ENCODE assay signal across 10 mouse cellular contexts in the genomic region with DNA sequence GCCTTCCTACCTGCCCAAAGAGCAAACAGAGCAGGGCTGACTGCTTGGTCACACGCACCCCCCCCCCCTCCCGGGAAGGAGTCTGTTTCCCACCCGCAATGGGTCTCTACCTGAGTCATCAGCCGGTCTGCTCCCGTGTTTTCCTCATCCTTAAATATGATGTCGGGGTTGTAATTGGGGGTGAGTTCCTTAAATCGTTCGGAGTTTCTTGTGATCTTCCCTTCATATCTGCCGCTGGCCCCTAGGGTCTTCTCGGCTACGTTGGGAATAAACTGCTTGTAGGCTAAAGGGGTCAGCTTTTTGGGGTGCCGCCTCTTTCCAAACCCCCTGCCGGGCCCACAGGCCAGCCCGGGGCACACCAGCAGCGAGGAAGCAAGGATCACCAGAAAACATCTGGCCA. TPM values are rescaled to one million over a fixed set of nuclear protein-coding genes. Genes with fewer than 3 reads are reported as not detected.
A peak's percentile ranks its signal among the peaks of the same experiment; 100 is the strongest.
DNase-seq lines count a peak whose midpoint lies in the region; ATAC-seq and TF ChIP-seq lines count a peak whose summit lies in the region.
"Had no signal": no experiment of that assay in that cellular context is flagged by ENCODE, and none has a peak within 500 bp of the region (broad histone marks: within the 10 kb centered on the region; RNA-seq: fewer than 3 reads in every experiment).

No protein-coding gene starts in this region.

- TF ChIP-seq CTCF in lung, embryonic 14.5 days (IDR thresholded peaks at IDR 0.05; ENCODE audit: low read depth): no peak
- TF ChIP-seq CTCF in thymus, adult 2 months (IDR thresholded peaks at IDR 0.05; ENCODE audit: borderline replicate concordance, control insufficient read depth, extremely low read depth, insufficient read depth, low read length, poor library complexity): no peak

- H3K4me1 ChIP-seq in lung, embryonic 14.5 days (ENCODE audit: insufficient read depth): no peaks in the 10 kb centered on the region
- peaks cover 43% of the 10 kb centered on the region for H3K4me1 ChIP-seq in forebrain, embryonic 12.5 days
- H3K4me1 ChIP-seq in intestine, embryonic 15.5 days (replicated peaks): peaks cover 7% of the 10 kb centered on the region; the same call in 1 of the 2 replicates
- peaks cover 45% of the 10 kb centered on the region for H3K4me1 ChIP-seq in neural tube, embryonic 15.5 days
- no peaks in the 10 kb centered on the region for H3K4me1 ChIP-seq in thymus, adult 2 months (replicated peaks; ENCODE audit: control insufficient read depth, insufficient read depth, low read length)

- no peak for DNase-seq in lung, embryonic 14.5 days
- no peak for DNase-seq in lung, postnatal 10 days
- DNase-seq in thymus, adult 2 months: no peak
- DNase-seq in thymus, postnatal 14 days: no peak
- no peak for DNase-seq in left cerebral cortex, postnatal 36 days (ENCODE audit: low spot score in 2 of 2)
- DNase-seq: thymus, adult 18-20 months had no signal

- H3K27ac ChIP-seq in lung, embryonic 14.5 days (ENCODE audit: low read depth): peak overlapping the region; percentile 98
- H3K27ac ChIP-seq in forebrain, embryonic 12.5 days: peak overlapping the region; percentile 47
- peak overlapping the region; percentile 71 for H3K27ac ChIP-seq in intestine, embryonic 15.5 days
- H3K27ac ChIP-seq in neural tube, embryonic 15.5 days (replicated peaks): peak overlapping the region; percentile 80
- no peak overlapping the region for H3K27ac ChIP-seq in thymus, adult 2 months (ENCODE audit: control insufficient read depth, insufficient read depth, low read length)

- H3K36me3 ChIP-seq in lung, embryonic 14.5 days (ENCODE audit: insufficient read depth): no peaks in the 10 kb centered on the region
- no peaks in the 10 kb centered on the region for H3K36me3 ChIP-seq in forebrain, embryonic 12.5 days (replicated peaks)
- no peaks in the 10 kb centered on the region for H3K36me3 ChIP-seq in intestine, embryonic 15.5 days
- H3K36me3 ChIP-seq in neural tube, embryonic 15.5 days: no peaks in the 10 kb centered on the region
- H3K36me3 ChIP-seq in thymus, adult 2 months (ENCODE audit: control insufficient read depth, insufficient read depth, low read length): no peaks in the 10 kb centered on the region

- H3K4me3 ChIP-seq in lung, embryonic 14.5 days (ENCODE audit: low read depth, low read length): peak overlapping the region; percentile 57
- peak overlapping the region; percentile 53 for H3K4me3 ChIP-seq in forebrain, embryonic 12.5 days (replicated peaks)
- peak overlapping the region; percentile 52 for H3K4me3 ChIP-seq in intestine, embryonic 15.5 days (replicated peaks)
- peak overlapping the region; percentile 53 for H3K4me3 ChIP-seq in neural tube, embryonic 15.5 days (replicated peaks)
- H3K4me3 ChIP-seq in thymus, adult 2 months (ENCODE audit: control insufficient read depth, insufficient read depth, low read length): no peak overlapping the region

- intact Hi-C loops in left cerebral cortex, postnatal 36 days (cut with DNase I): loop anchor here (2.0 to 5.0 kb wide), 2 partner anchors 562 to 731 kb away; a partner anchor contains a TSS

- peak overlapping the region; percentile 71 for H3K4me2 ChIP-seq in lung, embryonic 14.5 days
- H3K4me2 ChIP-seq in forebrain, embryonic 12.5 days: peak overlapping the region; percentile 78
- peak overlapping the region; percentile 79 for H3K4me2 ChIP-seq in intestine, embryonic 15.5 days (replicated peaks)
- H3K4me2 ChIP-seq in neural tube, embryonic 15.5 days: peak overlapping the region; percentile 97

- no peaks in the 10 kb centered on the region for H3K9me3 ChIP-seq in lung, embryonic 14.5 days (ENCODE audit: low read depth, low read length)
- no peaks in the 10 kb centered on the region for H3K9me3 ChIP-seq in forebrain, embryonic 12.5 days
- H3K9me3 ChIP-seq in intestine, embryonic 15.5 days: no peaks in the 10 kb centered on the region
- H3K9me3 ChIP-seq in neural tube, embryonic 15.5 days (replicated peaks): no peaks in the 10 kb centered on the region

- no peak for ATAC-seq in lung, embryonic 14.5 days (ENCODE audit: insufficient read depth)
- ATAC-seq in forebrain, embryonic 12.5 days (ENCODE audit: low FRiP score): no peak
- no peak for ATAC-seq in intestine, embryonic 15.5 days
- ATAC-seq in neural tube, embryonic 15.5 days (ENCODE audit: low FRiP score): no peak
- ATAC-seq: Patski had no signal

- under 1% methylated on average over 15 of the region's 15 CpGs for WGBS in lung, embryonic 14.5 days
- WGBS in forebrain, embryonic 12.5 days: under 1% methylated on average over 15 of the region's 15 CpGs
- WGBS in intestine, embryonic 15.5 days: under 1% methylated on average over 15 of the region's 15 CpGs
- under 1% methylated on average over 15 of the region's 15 CpGs for WGBS in neural tube, embryonic 15.5 days
- 2% methylated on average over 15 of the region's 15 CpGs for WGBS in thymus, adult 2 months

- TF ChIP-seq POLR2A in thymus, adult 2 months (IDR thresholded peaks at IDR 0.05; ENCODE audit: control insufficient read depth, extremely low read depth, insufficient read depth, low read length, poor library complexity): no peak

- H3K9ac ChIP-seq in lung, embryonic 14.5 days: peak overlapping the region; percentile 71
- H3K9ac ChIP-seq in forebrain, embryonic 12.5 days: peak overlapping the region; percentile 13; the same call in 1 of the 2 replicates
- H3K9ac ChIP-seq in intestine, embryonic 15.5 days: peak overlapping the region; percentile 59
- H3K9ac ChIP-seq in neural tube, embryonic 15.5 days (replicated peaks): peak overlapping the region; percentile 63

- H3K27me3 ChIP-seq in lung, embryonic 14.5 days (ENCODE audit: insufficient read depth, low read length): peaks cover 78% of the 10 kb centered on the region
- peaks cover 93% of the 10 kb centered on the region for H3K27me3 ChIP-seq in forebrain, embryonic 12.5 days
- peaks cover 76% of the 10 kb centered on the region for H3K27me3 ChIP-seq in intestine, embryonic 15.5 days (replicated peaks)
- peaks cover 97% of the 10 kb centered on the region for H3K27me3 ChIP-seq in neural tube, embryonic 15.5 days (replicated peaks)
- H3K27me3 ChIP-seq in thymus, adult 2 months (ENCODE audit: control insufficient read depth, insufficient read depth, low read length): peaks cover 4% of the 10 kb centered on the region; the same call in 1 of the 2 replicates

RNA-seq across cellular contexts. Expression of a gene that starts 0.7 kb away (rescaled TPM):
- 5.9 and 6.3 TPM in 2 replicates for polyA plus RNA-seq in lung, embryonic 14.5 days (2014; fragmentation: Nextera tagmentation; extraction: Ambion mirVana)
- 2.7 and 4.2 TPM in 2 replicates for polyA plus RNA-seq in forebrain, embryonic 12.5 days (2016; fragmentation: Nextera tagmentation; extraction: Ambion mirVana)
- 6.3 and 8.6 TPM in 2 replicates for polyA plus RNA-seq in intestine, embryonic 15.5 days (2015; fragmentation: Nextera tagmentation; extraction: Ambion mirVana)
- polyA plus RNA-seq in neural tube, embryonic 15.5 days (2015; fragmentation: Nextera tagmentation; extraction: Ambion mirVana): 1.5 and 2.7 TPM in 2 replicates
- 0.05 TPM in 1 of 2 replicates, not detected in the other for polyA plus RNA-seq in thymus, adult 2 months (2012; rRNA removed)
- total RNA-seq in left cerebral cortex, postnatal 36 days (2021): 1 to 10 TPM; 2.7 to 3.5 TPM

Comparison
In these comparisons a context has a peak if more than half of its experiments do, and no peak if none do; other contexts are left out.
1. H3K9ac ChIP-seq: peak in every context shown above with its lines; median percentile 71 in lung, embryonic 14.5 days; 63 in neural tube, embryonic 15.5 days; 59 in intestine, embryonic 15.5 days; 13 in forebrain, embryonic 12.5 days.